Comparison of ENCODE assay signal across 28 mouse cellular contexts in genomic region chr7:143077351-143077750, GRCm38 (mm10). TPM values are rescaled to one million over a fixed set of nuclear protein-coding genes. Genes with fewer than 3 reads are reported as not detected.
"Had no signal": no experiment of that assay in that cellular context is flagged by ENCODE, and none has a peak within 500 bp of the region (broad histone marks: within the 10 kb centered on the region; RNA-seq: fewer than 3 reads in every experiment).

No protein-coding gene starts in this region.

- H3K36me3 ChIP-seq: heart, embryonic 12.5 days; hindbrain, embryonic 12.5 days had no signal

- ATAC-seq: hindbrain, embryonic 16.5 days; inflammation-experienced regulatory T-cells, adult 6 months; intestine, embryonic 15.5 days; intestine, postnatal 0 days had no signal

- H3K4me3 ChIP-seq: gastrocnemius, adult 2 months; heart, embryonic 12.5 days; hindbrain, embryonic 10.5 days; hindbrain, embryonic 12.5 days; intestine, embryonic 15.5 days; layer of hippocampus, adult 2 months; left cerebral cortex, adult 2 months; limb, embryonic 10.5 days; limb, embryonic 12.5 days had no signal

- H3K27ac ChIP-seq: gastrocnemius, adult 2 months; hindbrain, embryonic 10.5 days; hindbrain, embryonic 12.5 days; hindbrain, embryonic 14.5 days; intestine, embryonic 15.5 days; layer of hippocampus, adult 2 months; left cerebral cortex, adult 2 months; limb, embryonic 10.5 days; limb, embryonic 12.5 days; liver, embryonic 14.5 days had no signal

- H3K27me3 ChIP-seq: hindbrain, embryonic 12.5 days; intestine, embryonic 15.5 days; limb, embryonic 12.5 days had no signal

- H3K9me3 ChIP-seq: heart, embryonic 12.5 days; hindbrain, embryonic 10.5 days; hindbrain, embryonic 12.5 days; intestine, embryonic 15.5 days; limb, embryonic 10.5 days; limb, embryonic 12.5 days had no signal

- H3K4me2 ChIP-seq: heart, embryonic 12.5 days; hindbrain, embryonic 12.5 days; hindbrain, embryonic 14.5 days; intestine, embryonic 15.5 days; limb, embryonic 12.5 days; liver, embryonic 11.5 days had no signal

- H3K4me1 ChIP-seq: hindbrain, embryonic 12.5 days; intestine, embryonic 15.5 days; limb, embryonic 12.5 days had no signal

- H3K9ac ChIP-seq: heart, embryonic 12.5 days; hindbrain, embryonic 12.5 days; hindbrain, embryonic 14.5 days; intestine, embryonic 15.5 days; limb, embryonic 12.5 days; liver, embryonic 14.5 days had no signal

- DNase-seq: gastrocnemius, adult 2 months; gastrocnemius, postnatal 10 days; gastrocnemius, postnatal 25 days; heart, adult 18-20 months; heart, postnatal 10 days; heart, postnatal 4 days; kidney, adult 18-20 months; kidney, postnatal 10 days; kidney, postnatal 25 days; kidney, postnatal 4 days had no signal

RNA-seq across cellular contexts. Expression of gene Trpm5, which starts 17.1 kb away (rescaled TPM):
- total RNA-seq: gastrocnemius, adult 2 months; granulocyte monocyte progenitor cell, adult 5-6 weeks; heart, postnatal 25 days; layer of hippocampus, adult 2 months; layer of hippocampus, postnatal 25 days; left cerebral cortex, adult 2 months; left cerebral cortex, postnatal 36 days had no signal

RNA-seq across cellular contexts. Expression of gene Kcnq1, which starts 28.8 kb away (rescaled TPM):
- total RNA-seq: granulocyte monocyte progenitor cell, adult 5-6 weeks had no signal
